Mouse (Mus musculus): Measurements from ENCODE around the gene Gm15517.

DNA sequence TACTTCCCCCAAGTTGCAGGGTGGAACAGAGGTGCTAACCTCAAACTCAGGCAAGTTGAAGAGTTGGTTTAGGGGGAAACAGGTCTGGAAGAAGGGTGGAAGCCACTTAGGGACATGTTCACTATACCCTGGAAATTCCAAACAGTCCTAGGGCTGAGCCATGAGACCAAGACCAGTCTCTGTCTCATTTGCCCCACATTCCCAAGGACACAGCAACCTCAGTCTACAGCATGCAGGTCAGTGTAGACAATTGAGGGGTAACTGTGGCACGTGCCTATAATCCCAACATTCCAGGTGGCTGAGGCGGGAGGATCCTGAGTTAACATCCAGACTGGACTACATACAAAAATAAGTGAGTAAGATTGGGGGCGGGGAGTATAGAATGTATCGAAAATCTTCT, 12.0 kb upstream of the Gm15517 start:
- TF ChIP-seq CTCF (IDR thresholded peaks at IDR 0.05; ENCODE audit: low read depth, low read length), result no peak
- no peak for TF ChIP-seq POLR2A (IDR thresholded peaks at IDR 0.05; ENCODE audit: extremely low read depth, insufficient read depth, low read length)
